Mouse (Mus musculus): ENCODE results near the gene Prss57. TPM values are rescaled to one million over a fixed set of nuclear protein-coding genes. Genes with fewer than 3 reads are reported as not detected.

Gene Prss57
- total RNA-seq, 2 experiments from 2014 or later: 100.0 to 189 TPM

- no peak for ATAC-seq (replicated peaks; ENCODE audit: poor library complexity)
Observed at GRCm38 (mm10) chr10:79808728-79809127, 18.0 kb upstream of the Prss57 start.

DNA sequence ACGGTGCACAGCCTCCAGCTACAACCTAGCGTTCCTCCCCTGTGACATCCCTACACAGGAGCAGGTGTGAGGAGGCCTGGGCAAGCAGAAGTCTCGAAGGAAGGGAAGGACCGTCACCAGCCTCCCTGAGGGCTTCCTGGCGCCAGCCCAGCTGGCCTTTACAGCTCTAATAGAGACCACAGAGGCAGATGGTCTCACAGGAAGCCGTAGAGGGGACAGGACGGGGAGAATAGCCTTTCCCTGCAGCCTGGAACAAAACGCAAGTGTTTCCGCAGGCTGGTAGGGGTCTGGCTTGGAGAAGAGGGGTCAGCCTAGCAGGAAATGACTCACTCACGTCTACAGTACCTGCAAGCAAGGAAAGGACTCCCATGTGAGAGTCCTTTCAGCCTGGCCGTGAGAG is 17.1 kb upstream of the Prss57 start:
- ATAC-seq (replicated peaks; ENCODE audit: poor library complexity): no peak

DNA sequence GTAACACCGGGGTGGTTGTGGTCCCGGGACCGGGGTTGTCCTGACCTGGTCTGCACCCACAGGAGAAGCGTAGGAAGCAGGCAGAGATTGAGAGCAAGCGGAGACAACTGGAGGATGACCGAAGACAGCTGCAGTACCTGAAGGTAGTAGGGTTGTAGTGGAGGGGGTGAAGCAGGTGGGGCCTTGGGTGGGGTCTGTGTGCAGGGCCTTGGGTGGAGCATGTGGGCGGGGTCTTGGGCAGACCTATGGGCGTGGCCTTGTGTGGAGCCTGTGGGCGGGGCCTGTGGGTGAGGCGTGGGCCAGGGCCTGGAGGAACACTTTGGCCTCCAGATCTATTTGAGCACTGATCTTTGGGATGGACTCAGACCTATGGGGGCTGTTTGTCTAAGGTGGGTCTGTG is 16.2 kb upstream of the Prss57 start:
- peak; percentile 51 for ATAC-seq (replicated peaks; ENCODE audit: poor library complexity)

GRCm38 (mm10) chr10:79806331-79806730 is 15.6 kb upstream of the Prss57 start:
- no peak for ATAC-seq (replicated peaks; ENCODE audit: poor library complexity)

- no peak for ATAC-seq (replicated peaks; ENCODE audit: poor library complexity)
Observed at GRCm38 (mm10) chr10:79805636-79806035, 14.9 kb upstream of the Prss57 start.

GRCm38 (mm10) chr10:79803716-79804323 is 13.1 kb upstream of the Prss57 start:
- no peak for ATAC-seq (replicated peaks; ENCODE audit: poor library complexity)

DNA sequence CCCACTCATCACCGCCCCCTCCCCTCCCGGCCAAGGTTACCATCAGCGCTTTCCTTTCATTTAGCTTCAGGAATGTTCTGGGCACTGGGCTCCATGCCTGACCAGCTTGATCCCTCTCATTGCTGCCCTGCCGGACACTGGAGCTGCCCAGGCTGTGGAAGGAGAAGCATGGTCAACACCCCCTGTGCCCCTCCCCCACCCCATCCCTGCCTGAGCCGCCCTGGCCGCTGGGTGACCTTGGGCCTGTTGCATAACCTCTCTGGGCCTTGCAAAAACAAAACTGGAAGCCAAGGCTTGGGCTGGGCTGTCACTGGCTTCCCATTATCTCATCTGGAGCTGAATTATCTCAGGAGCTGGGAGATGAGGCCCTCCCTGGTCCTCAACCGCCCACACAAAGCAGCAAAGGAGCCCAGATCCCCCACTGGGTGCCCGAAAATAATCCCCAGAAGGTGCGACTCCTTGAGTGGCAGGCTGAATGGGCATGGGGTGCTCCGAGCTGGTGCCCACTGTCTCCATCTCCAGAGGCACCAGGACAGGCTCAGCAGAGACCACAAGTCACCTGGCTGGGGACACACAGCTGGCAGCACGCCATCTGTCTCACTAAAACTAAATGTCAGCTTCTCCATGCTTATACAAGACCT is 11.7 kb upstream of the Prss57 start:
- 0 out of 2 replicates have a peak, but pooled peaks have one; percentile 18 for ATAC-seq (replicated peaks; ENCODE audit: poor library complexity)

DNA sequence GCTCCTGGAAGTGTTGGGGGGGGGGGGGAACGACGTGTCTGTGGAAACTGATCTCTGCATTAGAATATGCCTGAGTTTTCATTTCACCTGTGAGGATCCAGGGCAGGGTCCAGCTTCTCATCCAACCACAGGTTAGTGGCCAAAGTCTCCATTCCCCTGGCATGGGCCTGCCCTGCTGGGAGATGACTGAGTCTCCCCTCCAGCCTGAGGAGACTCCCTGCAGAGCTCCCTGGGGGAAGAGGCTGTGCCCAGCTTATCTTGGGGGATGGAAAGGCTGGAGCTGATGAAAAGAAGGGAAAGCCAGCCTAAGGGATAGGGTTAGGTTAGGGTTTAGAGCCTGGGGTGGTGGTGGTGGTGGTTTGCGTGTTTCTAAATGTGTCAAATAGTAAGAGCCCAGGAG is 11.1 kb upstream of the Prss57 start:
- no peak for ATAC-seq (replicated peaks; ENCODE audit: poor library complexity)

DNA sequence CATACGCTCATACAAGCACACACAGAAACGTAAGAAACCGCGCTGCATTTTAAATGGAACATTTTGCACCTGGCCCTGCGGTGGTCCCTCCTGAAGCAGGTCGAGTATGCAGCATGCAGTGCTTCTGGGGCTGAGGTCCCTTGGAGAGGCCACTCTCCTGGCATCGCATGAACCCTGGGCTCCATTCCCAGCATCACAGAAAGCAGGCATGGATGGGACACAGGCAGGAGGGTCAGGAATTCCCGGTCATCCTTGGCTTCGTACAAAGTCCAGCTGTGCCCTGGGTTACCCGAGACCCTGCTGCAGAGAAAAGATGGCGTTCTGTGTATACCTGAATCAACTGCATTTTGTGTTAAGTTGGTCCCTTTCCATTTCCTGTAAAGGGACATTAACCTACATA is 9.7 kb upstream of the Prss57 start:
- ATAC-seq (replicated peaks; ENCODE audit: poor library complexity): no peak

GRCm38 (mm10) chr10:79798289-79798928 is 7.6 kb upstream of the Prss57 start:
- peak; percentile 79 for ATAC-seq (replicated peaks; ENCODE audit: poor library complexity)

DNA sequence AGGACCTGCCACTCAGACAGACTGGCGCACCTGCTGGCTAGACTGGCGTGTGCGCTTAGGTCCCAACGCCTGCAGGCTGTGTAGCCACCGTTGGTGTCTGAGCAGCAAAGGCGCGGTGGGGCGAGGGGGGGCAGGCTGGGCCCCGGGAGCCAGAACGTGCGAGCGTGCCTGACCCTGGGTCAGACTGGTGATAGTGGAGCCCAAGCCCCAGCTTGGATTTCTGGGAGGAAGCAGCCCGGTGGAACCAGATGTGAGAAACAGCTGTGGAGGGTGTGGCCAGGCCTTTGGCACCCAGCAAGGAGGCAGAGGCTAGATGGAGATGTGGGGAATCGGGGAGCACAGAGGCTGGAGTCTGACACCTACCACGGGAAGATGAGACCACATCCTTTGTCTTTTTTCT is 6.6 kb upstream of the Prss57 start:
- ATAC-seq (replicated peaks; ENCODE audit: poor library complexity): peak; percentile 22

DNA sequence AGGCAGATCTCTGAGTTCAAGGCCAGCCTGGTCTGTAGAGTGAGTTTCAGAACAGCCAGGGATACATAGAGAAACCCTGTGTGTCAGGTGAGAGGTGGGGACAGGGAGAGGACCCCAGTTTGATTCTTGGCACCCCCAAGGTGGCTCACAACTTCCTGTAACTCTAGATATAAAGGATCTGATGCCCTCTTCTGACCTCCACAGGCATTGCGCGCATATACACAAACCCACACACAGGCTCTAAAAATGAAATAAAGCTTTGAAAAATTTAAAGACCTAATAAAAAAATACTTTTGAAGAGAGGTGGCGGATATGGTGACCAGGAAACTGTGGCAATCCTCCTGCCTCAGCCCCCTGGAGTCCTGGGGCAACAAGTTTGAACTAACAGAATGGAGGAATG is 5.1 kb upstream of the Prss57 start:
- ATAC-seq (replicated peaks; ENCODE audit: poor library complexity): no peak

DNA sequence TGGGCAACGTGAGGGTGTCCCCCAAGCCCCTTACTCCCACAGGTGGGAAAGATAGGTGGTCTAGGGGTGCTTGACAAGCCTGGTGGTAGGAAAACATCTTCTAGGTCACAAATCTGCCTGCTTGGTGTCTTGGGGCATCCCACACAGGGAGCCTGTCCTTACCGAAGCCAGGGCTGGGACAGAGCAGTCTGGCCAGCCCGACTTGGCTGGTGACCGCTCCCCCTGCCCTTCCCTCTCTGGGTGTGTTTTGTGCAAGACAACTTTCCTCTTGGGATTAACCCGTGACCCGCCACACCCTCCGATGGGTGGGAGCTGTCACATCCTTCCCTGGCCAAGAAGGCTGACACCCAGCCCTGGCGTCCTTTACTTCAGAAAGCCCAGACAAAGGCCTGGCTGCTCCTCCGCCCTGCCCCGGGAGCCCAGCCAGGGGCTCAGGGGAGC is 3.8 kb upstream of the Prss57 start:
- no peak for ATAC-seq (replicated peaks; ENCODE audit: poor library complexity)

- peak; percentile 1; the same call in 1 of the 2 replicates for ATAC-seq (replicated peaks; ENCODE audit: poor library complexity)
Observed at GRCm38 (mm10) chr10:79793738-79794490, 3.2 kb upstream of the Prss57 start.

- peak; percentile 54 for ATAC-seq (replicated peaks; ENCODE audit: poor library complexity)
Observed at GRCm38 (mm10) chr10:79793051-79793737, 2.4 kb upstream of the Prss57 start, which contains the start of gene Palm. Gene Palm, plus strand, starts transcription at chr10:79793572.

- no peak for ATAC-seq (replicated peaks; ENCODE audit: poor library complexity)
Observed at GRCm38 (mm10) chr10:79792339-79793040, 1.7 kb upstream of the Prss57 start.

DNA sequence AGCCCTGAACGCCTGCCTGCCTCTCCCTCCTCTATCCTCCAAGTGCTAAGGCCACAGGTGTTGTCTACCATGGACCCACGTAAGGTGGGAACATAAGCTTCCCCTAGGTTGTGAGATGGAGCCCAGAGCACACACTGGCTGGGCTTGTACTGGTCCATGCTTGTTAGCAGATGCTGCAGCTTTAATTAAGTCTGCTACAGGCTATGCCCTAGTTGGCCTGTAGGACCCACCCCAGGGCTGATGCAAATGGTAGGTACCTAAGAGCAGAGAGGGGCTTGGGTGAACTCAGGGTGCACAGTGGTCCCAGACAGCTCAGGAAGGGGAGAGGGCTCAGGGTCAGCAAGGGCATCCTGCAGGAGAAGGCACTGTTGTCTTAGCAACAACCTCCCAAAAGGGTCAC is 1.2 kb downstream of the Prss57 start:
- ATAC-seq (replicated peaks; ENCODE audit: poor library complexity): no peak

DNA sequence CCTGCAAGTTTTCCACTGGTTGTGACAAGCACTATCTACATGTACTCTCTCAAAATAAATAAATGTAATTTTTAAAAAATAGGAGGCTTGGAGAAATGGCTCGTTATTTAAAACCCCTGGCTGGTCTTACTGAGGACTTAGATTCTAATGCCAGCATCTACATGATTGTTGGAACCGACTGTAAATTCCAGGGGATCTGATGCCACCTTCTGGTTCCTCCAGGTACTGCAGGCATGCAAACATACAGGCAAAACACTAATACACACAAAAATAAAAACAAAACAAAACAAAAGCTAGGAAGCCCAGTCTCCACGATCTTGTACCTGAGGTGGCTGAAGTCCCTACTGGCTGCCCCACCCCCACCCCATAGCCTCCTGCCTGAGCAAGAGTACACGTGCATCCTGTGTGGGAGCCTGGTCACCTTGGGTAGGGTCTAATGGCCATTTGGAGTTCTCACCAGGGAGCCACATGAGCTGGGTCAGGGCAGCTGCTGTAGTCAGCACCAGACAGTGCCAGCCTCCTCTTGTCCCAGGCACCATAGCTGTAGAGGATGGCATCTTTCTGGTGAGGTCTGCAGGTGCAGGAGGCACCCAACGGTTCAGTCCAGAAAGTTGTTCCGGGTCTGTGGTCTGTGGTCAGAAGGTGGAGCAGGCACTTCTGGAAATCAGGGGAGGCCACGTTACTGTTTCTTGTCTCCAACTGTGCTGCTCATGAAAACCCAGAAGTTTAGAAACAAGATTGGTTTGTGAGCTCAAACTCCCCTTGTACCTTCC is 2.2 kb downstream of the Prss57 start:
- ATAC-seq (replicated peaks; ENCODE audit: poor library complexity): peak; percentile 57
